Mouse (Mus musculus): ENCODE results near the gene Endog.

The Endog gene

DNA sequence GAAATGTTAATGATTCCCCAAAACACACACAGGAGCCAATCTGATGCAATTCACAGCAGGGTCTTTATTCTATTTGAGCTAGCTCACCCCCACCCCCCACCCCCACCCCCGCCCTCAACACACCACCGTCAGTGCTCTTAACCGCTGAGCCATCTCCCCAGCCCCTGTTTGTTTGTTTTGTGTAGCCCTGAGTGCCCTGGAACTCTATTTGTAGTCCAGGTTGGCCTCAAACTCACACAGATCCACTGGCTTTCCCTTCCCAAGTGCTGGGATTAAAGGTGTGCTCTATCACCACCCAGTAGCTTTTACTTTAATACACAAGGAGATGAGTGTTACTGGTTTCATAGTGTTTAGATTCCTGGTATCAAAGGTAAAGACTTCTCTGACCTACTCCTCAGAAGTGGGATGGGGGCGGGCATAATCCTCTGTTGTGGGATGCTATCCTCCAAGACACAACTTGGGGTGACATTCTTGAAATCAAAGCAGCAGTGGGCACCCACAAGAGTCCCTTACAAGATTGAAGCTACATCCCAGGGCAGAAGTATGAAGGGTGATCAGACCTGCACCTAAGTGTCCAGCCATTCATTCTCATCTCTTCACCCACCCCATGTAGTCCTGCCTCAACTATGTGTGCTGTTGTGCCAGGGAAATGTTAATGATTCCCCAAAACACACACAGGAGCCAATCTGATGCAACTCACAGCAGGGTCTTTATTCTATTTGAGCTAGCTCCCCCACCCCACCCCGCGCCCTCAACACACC lies 40.3 kb downstream of the Endog start:
- no peak for DNase-seq (ENCODE audit: low read depth, low spot score)

- DNase-seq (ENCODE audit: low read depth, low spot score), result no peak
Measured at GRCm38 (mm10) chr2:30212169-30212545, 40.9 kb downstream of the Endog start.

DNA sequence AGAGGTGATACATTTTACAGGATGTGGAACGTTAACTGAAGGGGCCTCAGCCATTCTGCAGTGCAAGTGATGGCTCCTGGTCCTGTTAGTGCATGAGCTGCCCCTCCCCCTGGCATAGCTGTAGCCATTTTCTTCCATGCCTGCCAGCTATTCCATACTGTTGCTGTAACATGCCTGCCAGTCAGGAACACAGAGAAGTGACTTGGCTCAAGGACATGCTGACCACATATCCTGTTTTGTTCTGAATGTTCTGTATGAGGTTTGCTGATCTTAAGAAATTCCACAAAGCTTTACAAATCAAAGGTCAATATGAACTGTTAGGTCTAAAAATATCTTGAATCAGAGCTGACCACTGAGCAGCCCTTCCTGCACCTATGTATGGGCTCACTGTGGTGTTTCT lies 41.7 kb downstream of the Endog start:
- no peak for DNase-seq (ENCODE audit: low read depth, low spot score)

DNA sequence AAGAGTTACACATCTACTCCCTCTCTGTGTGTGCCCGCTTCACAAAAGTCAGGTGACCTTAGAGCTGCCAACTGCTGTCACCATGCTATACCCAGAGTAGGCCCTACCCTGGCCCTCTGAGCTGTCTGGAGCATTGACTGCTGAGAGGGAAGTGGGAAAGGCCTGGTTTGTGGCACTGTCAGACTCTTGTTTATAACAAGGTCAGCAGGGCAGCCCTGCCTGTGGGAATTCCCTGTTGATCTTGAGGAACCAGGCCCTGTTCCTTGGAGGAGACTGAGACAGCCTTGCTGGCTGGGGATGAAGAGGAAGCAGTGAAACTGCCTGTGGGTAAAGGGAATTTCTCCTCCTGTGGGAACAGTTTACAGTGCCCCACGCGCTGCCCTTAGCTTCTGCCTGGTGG lies 43.5 kb downstream of the Endog start:
- no peak for DNase-seq (ENCODE audit: low read depth, low spot score)

DNA sequence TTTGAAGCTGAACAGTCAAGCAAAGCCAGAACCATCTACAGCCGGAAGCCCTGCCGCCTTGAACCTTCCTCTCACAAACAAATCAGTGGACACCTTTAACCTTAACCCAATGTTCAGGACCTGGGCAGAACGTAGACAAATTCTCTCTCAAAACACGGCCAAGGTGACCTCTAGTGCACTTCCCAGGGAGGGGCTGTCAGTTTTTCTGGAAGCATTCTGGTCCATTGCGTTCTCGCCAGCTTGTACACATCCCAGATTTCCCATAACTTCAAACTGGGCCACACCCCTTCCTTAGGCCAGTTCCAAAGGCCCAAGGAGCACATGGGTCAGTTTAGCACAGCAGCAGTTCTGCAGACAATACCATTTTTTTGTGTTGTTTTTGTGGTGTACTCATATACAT lies 44.2 kb downstream of the Endog start:
- DNase-seq (ENCODE audit: low read depth, low spot score), result no peak

DNA sequence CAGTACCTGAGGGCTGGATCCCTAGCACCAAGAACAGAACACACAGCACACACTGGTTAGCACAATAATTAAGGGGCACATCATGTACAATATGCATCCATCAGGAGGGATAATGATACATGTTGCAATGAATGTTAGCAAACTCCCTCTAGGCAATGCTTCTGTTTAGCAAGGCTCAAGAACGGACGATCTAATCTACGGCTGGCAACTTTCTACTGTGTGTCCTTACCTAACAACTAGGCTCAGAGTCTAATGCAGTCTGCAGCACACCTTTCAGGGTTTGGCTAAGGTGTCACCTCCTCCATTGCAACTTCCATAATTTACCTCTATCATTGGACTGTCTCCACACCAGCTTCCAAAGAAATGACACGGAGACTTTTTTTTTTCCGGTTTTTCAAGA lies 45.0 kb downstream of the Endog start:
- DNase-seq (ENCODE audit: low read depth, low spot score), result no peak

All from ES-CJ7 (cell line).